Mouse (Mus musculus) layer of hippocampus, postnatal 10 days (tissue): ENCODE data around the gene Acad12. TPM values are rescaled to one million over a fixed set of nuclear protein-coding genes. Genes with fewer than 3 reads are reported as not detected.
"Not testable (repeated sequence)": the region's sequence is repeated elsewhere in the genome, so short reads cannot be mapped to it uniquely, and the experiment has no call there.

Experiments used
- DNase-seq, 2 experiments: peaks; one replicate each; pipeline ENCODE4 v3.0.0; 2021; ENCODE audit warnings: low spot score in 2 of 2
- total RNA-seq, 2 experiments: library from RNA; stranded (reverse); gene quantifications; 2 replicates each; pipeline ENCODE4 v1.2.3; 2021

Acad12 gene
- total RNA-seq, 2 experiments from 2014 or later = 4.4 to 5.4 TPM

DNA sequence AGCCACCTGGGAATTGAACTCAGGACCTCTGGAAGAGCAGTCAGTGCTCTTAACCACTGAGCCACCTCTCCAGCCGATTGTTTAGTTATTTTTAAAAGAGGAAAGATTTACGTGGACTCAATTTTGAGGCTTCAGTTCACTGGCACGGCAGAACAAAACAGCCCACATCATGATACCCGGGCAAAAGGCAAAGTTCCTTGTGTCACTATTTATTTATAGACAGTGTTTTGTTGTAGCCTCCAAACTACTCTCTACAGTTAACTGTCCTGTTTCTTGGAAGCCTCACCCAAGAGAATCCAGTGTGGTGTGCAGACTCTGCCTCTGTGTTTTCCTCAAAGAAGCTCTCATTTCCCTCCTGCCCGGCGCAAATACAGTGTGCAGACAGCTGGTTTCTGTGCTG, 6.7 kb downstream of the Acad12 start:
- DNase-seq = no peak

- DNase-seq = not testable (repeated sequence)
Observed at GRCm38 (mm10) chr5:121609556-121610135, 9.1 kb downstream of the Acad12 start.

GRCm38 (mm10) chr5:121606151-121606550, 12.6 kb downstream of the Acad12 start:
- peak; percentile 83 for DNase-seq

GRCm38 (mm10) chr5:121603815-121604214, 14.9 kb downstream of the Acad12 start:
- not testable (repeated sequence) for DNase-seq

- peak; percentile 89 to 90 for DNase-seq
Observed at GRCm38 (mm10) chr5:121601547-121602299, 17.0 kb downstream of the Acad12 start.

GRCm38 (mm10) chr5:121598871-121599610, 19.7 kb downstream of the Acad12 start:
- DNase-seq = no peak

DNA sequence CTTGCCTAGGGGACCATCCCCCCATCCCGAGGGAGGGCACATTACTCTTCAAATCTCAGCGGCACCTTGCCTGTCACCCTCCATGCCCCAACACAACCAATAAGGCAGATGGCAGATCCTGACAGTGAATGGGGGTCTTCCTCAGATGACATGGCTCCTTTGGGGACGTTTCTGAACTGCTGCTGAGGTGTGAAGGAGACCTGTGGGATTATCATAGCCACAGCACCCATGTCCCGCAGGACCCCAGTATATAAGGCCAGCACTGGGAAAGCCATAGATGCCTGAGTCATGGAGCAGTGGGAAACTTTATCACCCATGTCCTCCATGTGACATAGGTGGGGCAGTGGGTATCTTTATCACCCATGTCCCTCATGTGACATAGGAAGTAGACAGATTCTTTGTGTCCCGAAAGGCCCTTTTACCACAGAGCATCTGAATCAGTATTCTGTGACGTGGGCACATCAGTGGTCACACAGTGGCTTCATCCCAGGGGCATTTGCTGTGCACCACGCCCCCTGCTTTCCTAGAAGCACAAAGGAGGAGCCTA, 20.7 kb downstream of the Acad12 start:
- no peak for DNase-seq

- no peak for DNase-seq
Observed at GRCm38 (mm10) chr5:121597332-121597731, 21.4 kb downstream of the Acad12 start.

DNA sequence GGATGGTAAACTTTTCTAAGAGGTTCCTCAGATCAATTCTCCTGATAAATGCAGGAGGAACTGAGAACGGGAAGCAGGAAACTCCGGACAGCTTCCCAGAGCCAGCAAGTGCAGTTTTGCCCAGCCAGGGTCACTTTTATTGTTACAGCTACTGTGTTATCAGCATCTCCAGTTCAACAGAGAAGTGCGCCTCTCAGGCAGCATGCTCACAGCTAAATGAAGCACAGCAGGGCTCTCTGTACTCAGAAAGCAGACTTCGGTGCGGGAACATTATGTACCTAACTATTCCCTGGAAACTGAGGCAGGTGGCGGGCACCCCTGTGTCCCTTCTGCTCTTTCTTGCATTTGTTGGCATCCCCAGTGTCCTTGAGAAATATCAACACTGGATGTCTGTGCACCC, 22.5 kb downstream of the Acad12 start:
- no peak for DNase-seq

DNA sequence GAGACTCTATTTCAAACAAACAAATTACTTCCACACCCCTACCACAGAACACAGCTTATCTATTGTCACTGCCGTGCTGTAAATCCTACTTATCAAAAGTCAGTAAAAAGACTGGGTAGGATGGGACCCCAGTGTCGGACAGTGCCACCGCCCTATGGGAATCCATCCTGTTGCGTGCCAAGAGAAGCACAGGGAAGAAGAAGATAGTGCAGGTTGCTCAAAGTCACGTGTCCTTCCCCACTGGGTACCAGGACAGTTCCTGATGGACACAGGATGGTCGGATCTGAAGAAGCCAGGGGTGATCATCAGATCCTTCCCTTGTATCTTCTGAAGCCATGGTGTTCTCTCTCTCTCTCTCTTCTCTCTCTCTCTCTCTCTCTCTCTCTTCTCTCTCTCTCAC, 23.0 kb downstream of the Acad12 start:
- no peak for DNase-seq

GRCm38 (mm10) chr5:121594714-121595313, 23.9 kb downstream of the Acad12 start:
- no peak for DNase-seq

- DNase-seq = peak; percentile 77 to 82
Observed at GRCm38 (mm10) chr5:121593451-121594401, 25.0 kb downstream of the Acad12 start, which contains the start of gene Aldh2. Gene Aldh2, minus strand, starts transcription at chr5:121593824.

DNA sequence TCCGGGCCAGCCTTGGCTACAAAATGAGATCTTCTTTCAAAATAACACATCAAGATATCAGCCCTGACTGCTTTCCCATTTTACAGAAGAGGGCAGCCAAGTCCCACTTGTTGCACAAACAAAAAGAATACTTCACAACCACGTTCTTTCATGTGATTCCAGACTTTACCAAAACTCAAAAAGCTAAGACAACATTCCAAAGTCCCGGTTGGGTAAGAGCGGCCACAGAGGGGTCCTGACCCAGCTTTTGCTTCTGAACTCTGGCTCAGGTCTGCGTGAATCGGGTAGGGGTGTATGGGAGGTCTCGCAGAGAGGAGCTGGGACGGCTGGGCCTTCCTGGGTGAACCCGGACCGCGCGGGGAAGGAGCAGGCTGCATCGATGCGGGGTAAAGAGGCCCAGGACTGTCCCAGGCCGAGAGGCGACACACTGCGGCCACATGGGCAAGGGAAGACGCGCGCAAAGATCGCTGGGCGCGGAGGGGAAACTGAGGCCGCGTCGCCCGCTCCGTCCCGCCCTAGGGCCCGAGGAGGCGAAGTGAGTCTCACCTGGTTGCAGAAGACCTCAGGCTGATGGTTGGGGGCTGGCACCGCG, 25.8 kb downstream of the Acad12 start:
- DNase-seq = no peak

DNA sequence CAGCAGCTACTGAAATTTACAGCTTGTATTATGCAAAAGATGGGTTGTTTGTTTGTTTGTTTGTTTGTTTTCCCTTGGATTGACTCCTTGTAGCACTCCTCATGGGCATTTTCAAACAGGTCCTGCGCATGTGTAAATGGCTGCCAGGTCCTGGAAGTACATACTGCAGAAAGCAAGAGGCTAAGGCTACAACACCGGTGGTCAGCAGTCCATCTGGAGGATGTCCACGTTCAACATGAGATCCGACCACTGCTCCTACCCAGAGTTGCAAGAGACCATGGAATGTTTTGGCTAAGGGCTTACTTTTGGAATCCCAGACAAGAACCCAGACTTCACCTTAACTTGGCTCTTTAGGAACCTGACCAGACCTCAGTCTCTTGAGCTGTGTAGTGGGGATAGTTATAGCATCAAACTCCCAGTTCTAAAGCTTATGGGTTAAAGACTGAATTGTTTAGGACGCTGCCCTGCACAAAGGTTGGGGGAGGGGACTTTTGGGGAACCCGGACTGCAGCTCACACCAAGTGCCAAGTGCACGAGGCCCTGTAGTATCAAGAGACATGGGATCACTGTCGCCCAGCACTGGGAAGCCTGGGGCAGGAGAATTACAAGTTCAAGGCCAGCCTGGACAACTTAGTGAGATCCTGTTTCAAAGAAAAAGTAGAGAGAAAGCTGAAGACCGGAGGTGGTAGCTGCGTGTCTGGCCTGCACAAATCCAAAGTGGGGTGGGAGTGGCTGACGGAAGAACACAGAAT, 26.5 kb downstream of the Acad12 start:
- DNase-seq = no peak

- peak in 1 of 2 experiments; percentile 14 for DNase-seq
Observed at GRCm38 (mm10) chr5:121591417-121592063, 27.2 kb downstream of the Acad12 start.

GRCm38 (mm10) chr5:121589928-121590327, 28.8 kb downstream of the Acad12 start:
- DNase-seq = no peak

- no peak for DNase-seq
Observed at GRCm38 (mm10) chr5:121586400-121587039, 32.2 kb downstream of the Acad12 start.

DNA sequence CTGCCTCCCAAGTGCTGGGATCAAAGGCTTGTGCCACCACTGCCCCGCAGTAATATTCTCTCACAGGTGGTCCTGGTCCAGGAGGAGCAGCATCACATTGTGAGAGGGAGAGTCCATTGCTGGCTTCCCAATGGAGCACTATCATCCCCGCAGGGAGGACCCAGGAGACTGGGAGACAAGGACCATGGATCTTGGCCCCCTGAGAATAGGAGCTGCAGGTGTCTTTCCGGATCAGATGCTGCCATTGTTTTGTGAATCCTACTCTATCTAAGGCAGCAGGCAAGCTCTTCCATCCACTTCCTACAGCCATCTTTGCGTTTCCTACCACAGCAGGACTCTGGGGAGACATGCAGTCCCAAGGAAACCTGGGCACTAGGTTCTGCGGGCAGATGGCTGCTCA, 33.0 kb downstream of the Acad12 start:
- DNase-seq = no peak
